Mouse (Mus musculus): ENCODE measurements around the gene Zbtb11.

GRCm38 (mm10) chr16:56058151-56058550 lies 84.5 kb downstream of the Zbtb11 start:
- TF ChIP-seq EP300 (IDR thresholded peaks at IDR 0.05), result no peak
- no peak for TF ChIP-seq CTCF (IDR thresholded peaks at IDR 0.05)
